In the genomic region with DNA sequence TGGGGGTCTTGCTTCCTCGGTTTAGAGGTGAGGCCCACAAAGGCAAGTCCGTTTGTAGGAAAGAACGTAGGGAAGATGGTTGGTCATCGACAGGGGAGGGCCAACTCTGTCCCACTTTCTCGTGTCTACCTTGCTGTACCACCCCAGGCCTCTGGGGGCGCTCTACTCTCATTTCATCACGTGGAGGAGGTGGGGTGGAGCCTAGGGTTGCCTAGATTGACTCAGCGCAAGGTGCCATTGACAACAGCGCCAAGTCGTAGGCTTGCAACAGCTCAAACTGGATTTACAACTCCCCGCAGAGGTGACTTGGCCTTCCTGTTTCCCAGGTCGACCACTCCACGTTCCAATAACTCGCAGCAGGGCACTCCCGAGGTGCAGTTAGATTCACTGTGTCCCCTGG, we compare ENCODE assay signal across 10 mouse cellular contexts. TPM values are rescaled to one million over a fixed set of nuclear protein-coding genes. Genes with fewer than 3 reads are reported as not detected.
DNase-seq lines count a peak whose midpoint lies in the region; ATAC-seq and TF ChIP-seq lines count a peak whose summit lies in the region.
"Had no signal": no experiment of that assay in that cellular context is flagged by ENCODE, and none has a peak within 500 bp of the region (broad histone marks: within the 10 kb centered on the region; RNA-seq: fewer than 3 reads in every experiment).

No protein-coding gene starts in this region.

- H3K9me3 ChIP-seq in ES-E14 (ENCODE audit: control insufficient read depth, insufficient read depth, low read depth, low read length): no peaks in the 10 kb centered on the region
- H3K9me3 ChIP-seq in liver, postnatal 0 days (ENCODE audit: low read length): peaks cover 3% of the 10 kb centered on the region; the same call in 1 of the 2 replicates
- H3K9me3 ChIP-seq: stomach, embryonic 15.5 days had no signal

- TF ChIP-seq CTCF in left cerebral cortex, adult 2 months (IDR thresholded peaks at IDR 0.05): peak; percentile 23
- peak; percentile 45 for TF ChIP-seq CTCF in liver, postnatal 0 days (IDR thresholded peaks at IDR 0.05; ENCODE audit: low read depth)

- H3K27ac ChIP-seq in left cerebral cortex, adult 2 months: no peak overlapping the region
- no peak overlapping the region for H3K27ac ChIP-seq in ES-E14 (ENCODE audit: insufficient read depth, low read depth, low read length, poor library complexity, severe bottlenecking)
- H3K27ac ChIP-seq in liver, postnatal 0 days (ENCODE audit: low read depth): no peak overlapping the region
- H3K27ac ChIP-seq: stomach, embryonic 15.5 days had no signal

- no peak for ATAC-seq in liver, postnatal 0 days

- H3K27me3 ChIP-seq in liver, postnatal 0 days (ENCODE audit: insufficient read depth, low read length): no peaks in the 10 kb centered on the region
- H3K27me3 ChIP-seq: stomach, embryonic 15.5 days had no signal

- H3K36me3 ChIP-seq in ES-E14 (ENCODE audit: control insufficient read depth, insufficient read depth, low read length, poor library complexity, severe bottlenecking): no peaks in the 10 kb centered on the region
- H3K36me3 ChIP-seq in liver, postnatal 0 days (replicated peaks; ENCODE audit: insufficient read depth, low read length): no peaks in the 10 kb centered on the region
- H3K36me3 ChIP-seq: stomach, embryonic 15.5 days had no signal

- no peak overlapping the region for H3K4me2 ChIP-seq in liver, postnatal 0 days (ENCODE audit: low read depth, low read length)
- H3K4me2 ChIP-seq: stomach, embryonic 15.5 days had no signal

- H3K9ac ChIP-seq in ES-E14 (ENCODE audit: insufficient read depth, low read depth, low read length, poor library complexity, severe bottlenecking): peak overlapping the region; percentile 2; the same call in 1 of the 2 replicates
- no peak overlapping the region for H3K9ac ChIP-seq in liver, postnatal 0 days (replicated peaks)
- H3K9ac ChIP-seq: stomach, embryonic 15.5 days had no signal

- H3K4me3 ChIP-seq in left cerebral cortex, adult 2 months: no peak overlapping the region
- peak overlapping the region; percentile 33 to 73 for H3K4me3 ChIP-seq in ES-E14 (ENCODE audit: insufficient read depth in 1 of 2, low read depth in 1 of 2, low read length in 2 of 2, poor library complexity in 1 of 2, severe bottlenecking in 1 of 2)
- H3K4me3 ChIP-seq in liver, postnatal 0 days (ENCODE audit: low read depth, low read length): no peak overlapping the region
- H3K4me3 ChIP-seq: stomach, embryonic 15.5 days had no signal

- intact Hi-C loops in left cerebral cortex, adult 2 months (cut with DNase I): no loop called here

- WGBS in liver, postnatal 0 days (ENCODE audit: insufficient replicate concordance): 52% methylated on average over 15 of the region's 15 CpGs

- TF ChIP-seq EP300 in liver, postnatal 0 days (IDR thresholded peaks at IDR 0.05; ENCODE audit: low read depth): no peak

- no peak for DNase-seq in left cerebral cortex, adult 2 months (ENCODE audit: extremely low spot score in 1 of 2, low spot score in 2 of 2)
- DNase-seq in left cerebral cortex, adult 9 months (ENCODE audit: low spot score in 2 of 2): no peak
- peak; percentile 99 for DNase-seq in ES-E14 (ENCODE audit: low read depth, low spot score)
- peak; percentile 24 for DNase-seq in c-Kit-positive CD71-positive TER-119-positive erythroid progenitor cells, embryonic 14.5 days (ENCODE audit: low spot score)
- no peak for DNase-seq in liver, postnatal 0 days
- DNase-seq in ovary, postnatal 10 days (ENCODE audit: low spot score): no peak
- DNase-seq in right cerebral cortex, postnatal 36 days (ENCODE audit: low spot score in 2 of 2): no peak
- DNase-seq in spleen, adult 12 weeks (ENCODE audit: low spot score): no peak

- in situ Hi-C loops in ES-E14 (cut with MboI; ENCODE audit: low sequenced_read_pairs in 2 of 2, unreplicated experiment in 2 of 2): no loop called here

- peaks cover 2 to 18% of the 10 kb centered on the region in 2 experiments for H3K4me1 ChIP-seq in ES-E14 (ENCODE audit: control insufficient read depth in 2 of 2, insufficient read depth in 2 of 2, low read length in 2 of 2, poor library complexity in 1 of 2)
- no peaks in the 10 kb centered on the region for H3K4me1 ChIP-seq in liver, postnatal 0 days (ENCODE audit: insufficient read depth)
- H3K4me1 ChIP-seq: stomach, embryonic 15.5 days had no signal

TF ChIP-seq in ES-E14, 5 proteins besides CTCF, POLR2A, EP300 and RAD21:
- TF ChIP-seq ZNF384 (IDR thresholded peaks at IDR 0.05; ENCODE audit: low read depth, low read length) (no peak), MAFK (IDR thresholded peaks at IDR 0.05; ENCODE audit: insufficient read depth, low read depth, low read length) (peak; percentile 12; the same call in 1 of the 2 replicates), CHD2 (IDR thresholded peaks at IDR 0.05; ENCODE audit: low read depth, low read length) (no peak), HCFC1 (IDR thresholded peaks at IDR 0.05; ENCODE audit: borderline replicate concordance, insufficient read depth, low read length) (peak; percentile 61; the same call in 1 of the 2 replicates), ZC3H11A (IDR thresholded peaks at IDR 0.05; ENCODE audit: borderline replicate concordance, low read depth, low read length) (no peak)

RNA-seq across cellular contexts. Expression of gene Glp1r, which starts 27.3 kb away (rescaled TPM):
- total RNA-seq in left cerebral cortex, adult 2 months (2021): 1 to 10 TPM in 1 of 2 experiments, under 1 TPM in 1; 0.86 to 2.1 TPM
- total RNA-seq in ES-E14 (2012; rRNA removed): 2.5 and 4.1 TPM in 2 replicates
- polyA plus RNA-seq in liver, postnatal 0 days (2015; fragmentation: Nextera tagmentation; extraction: Ambion mirVana): not detected in 2 replicates
- polyA plus RNA-seq: liver, embryonic 16.5 days had no signal

Comparison
In these comparisons a context has a peak if more than half of its experiments do, and no peak if none do; other contexts are left out.
1. DNase-seq: peak in ES-E14 (single experiment) and c-Kit-positive CD71-positive TER-119-positive erythroid progenitor cells, embryonic 14.5 days (single experiment); none in left cerebral cortex, adult 2 months (0 of 2), left cerebral cortex, adult 9 months (0 of 2), liver, postnatal 0 days (single experiment), ovary, postnatal 10 days (single experiment), right cerebral cortex, postnatal 36 days (0 of 2) and spleen, adult 12 weeks (single experiment).
2. H3K4me3 ChIP-seq: peak in ES-E14 (2 of 2); none in left cerebral cortex, adult 2 months (single experiment) and liver, postnatal 0 days (single experiment).